Mouse (Mus musculus): ENCODE data around the gene Tmem144. TPM values are rescaled to one million over a fixed set of nuclear protein-coding genes. Genes with fewer than 3 reads are reported as not detected.

Gene Tmem144
- polyA plus RNA-seq, 1 experiment, result 463 TPM

- Histone ChIP-seq H3K4me1 (ENCODE audit: control insufficient read depth, insufficient read depth, low read length) (peaks cover 4% of the 10 kb centered on the region; the same call in 1 of the 2 replicates), H3K27ac (ENCODE audit: control insufficient read depth, insufficient read depth, low read depth, low read length) (peak overlapping the region; percentile 41; the same call in 1 of the 2 replicates), H3K36me3 (ENCODE audit: control insufficient read depth, insufficient read depth, low read length) (no peaks in the 10 kb centered on the region), H3K4me3 (ENCODE audit: control insufficient read depth, low read depth, low read length) (no peak overlapping the region), H3K27me3 (ENCODE audit: control insufficient read depth, insufficient read depth, low read length) (no peaks in the 10 kb centered on the region)
- TF ChIP-seq CTCF (IDR thresholded peaks at IDR 0.05; ENCODE audit: control insufficient read depth, insufficient read depth, insufficient replicate concordance, low read depth, low read length) (no peak), POLR2A (IDR thresholded peaks at IDR 0.05; ENCODE audit: control insufficient read depth, low read depth, low read length) (no peak)
These were observed 35.4 kb upstream of the Tmem144 start for GRCm38 (mm10) chr3:79887966-79888365.

- peak overlapping the region; percentile 16; the same call in 1 of the 2 replicates for H3K27ac ChIP-seq (ENCODE audit: control insufficient read depth, insufficient read depth, low read depth, low read length)
- peak overlapping the region; percentile 15; the same call in 1 of the 2 replicates for H3K4me3 ChIP-seq (ENCODE audit: control insufficient read depth, low read depth, low read length)
These were observed 34.7 kb upstream of the Tmem144 start for GRCm38 (mm10) chr3:79887161-79887855.

GRCm38 (mm10) chr3:79886357-79887091 is 34.0 kb upstream of the Tmem144 start:
- Histone ChIP-seq H3K36me3 (ENCODE audit: control insufficient read depth, insufficient read depth, low read length) (no peaks in the 10 kb centered on the region), H3K4me3 (ENCODE audit: control insufficient read depth, low read depth, low read length) (peak overlapping the region; percentile 53), H3K27me3 (ENCODE audit: control insufficient read depth, insufficient read depth, low read length) (no peaks in the 10 kb centered on the region), H3K4me1 (ENCODE audit: control insufficient read depth, insufficient read depth, low read length) (peaks cover 4% of the 10 kb centered on the region; the same call in 1 of the 2 replicates), H3K27ac (ENCODE audit: control insufficient read depth, insufficient read depth, low read depth, low read length) (peak overlapping the region; percentile 54)
- TF ChIP-seq POLR2A (IDR thresholded peaks at IDR 0.05; ENCODE audit: control insufficient read depth, low read depth, low read length) (no peak), CTCF (IDR thresholded peaks at IDR 0.05; ENCODE audit: control insufficient read depth, insufficient read depth, insufficient replicate concordance, low read depth, low read length) (peak; percentile 66; the same call in 1 of the 2 replicates)

More at GRCm38 (mm10) chr3:79887161-79887855, 34.7 kb upstream of the Tmem144 start:
- Histone ChIP-seq H3K27me3 (ENCODE audit: control insufficient read depth, insufficient read depth, low read length) (no peaks in the 10 kb centered on the region), H3K36me3 (ENCODE audit: control insufficient read depth, insufficient read depth, low read length) (no peaks in the 10 kb centered on the region), H3K4me1 (ENCODE audit: control insufficient read depth, insufficient read depth, low read length) (peaks cover 4% of the 10 kb centered on the region; the same call in 1 of the 2 replicates)
- TF ChIP-seq CTCF (IDR thresholded peaks at IDR 0.05; ENCODE audit: control insufficient read depth, insufficient read depth, insufficient replicate concordance, low read depth, low read length), result no peak
- TF ChIP-seq POLR2A (IDR thresholded peaks at IDR 0.05; ENCODE audit: control insufficient read depth, low read depth, low read length), result no peak

- no peaks in the 10 kb centered on the region for H3K27me3 ChIP-seq (ENCODE audit: control insufficient read depth, insufficient read depth, low read length)
- H3K4me3 ChIP-seq (ENCODE audit: control insufficient read depth, low read depth, low read length), result peak overlapping the region; percentile 53
- H3K36me3 ChIP-seq (ENCODE audit: control insufficient read depth, insufficient read depth, low read length), result no peaks in the 10 kb centered on the region
- H3K4me1 ChIP-seq (ENCODE audit: control insufficient read depth, insufficient read depth, low read length), result peaks cover 4% of the 10 kb centered on the region; the same call in 1 of the 2 replicates
- TF ChIP-seq POLR2A (IDR thresholded peaks at IDR 0.05; ENCODE audit: control insufficient read depth, low read depth, low read length), result no peak
- TF ChIP-seq CTCF (IDR thresholded peaks at IDR 0.05; ENCODE audit: control insufficient read depth, insufficient read depth, insufficient replicate concordance, low read depth, low read length), result no peak
- H3K27ac ChIP-seq (ENCODE audit: control insufficient read depth, insufficient read depth, low read depth, low read length), result peak overlapping the region; percentile 54
These were observed 33.2 kb upstream of the Tmem144 start for GRCm38 (mm10) chr3:79885686-79886356.

- no peaks in the 10 kb centered on the region for H3K27me3 ChIP-seq (ENCODE audit: control insufficient read depth, insufficient read depth, low read length)
- H3K27ac ChIP-seq (ENCODE audit: control insufficient read depth, insufficient read depth, low read depth, low read length), result no peak overlapping the region; the same call in 1 of the 2 replicates
- H3K36me3 ChIP-seq (ENCODE audit: control insufficient read depth, insufficient read depth, low read length), result no peaks in the 10 kb centered on the region
- H3K4me1 ChIP-seq (ENCODE audit: control insufficient read depth, insufficient read depth, low read length), result peaks cover 4% of the 10 kb centered on the region; the same call in 1 of the 2 replicates
- TF ChIP-seq CTCF (IDR thresholded peaks at IDR 0.05; ENCODE audit: control insufficient read depth, insufficient read depth, insufficient replicate concordance, low read depth, low read length) (no peak), POLR2A (IDR thresholded peaks at IDR 0.05; ENCODE audit: control insufficient read depth, low read depth, low read length) (no peak)
- no peak overlapping the region for H3K4me3 ChIP-seq (ENCODE audit: control insufficient read depth, low read depth, low read length)
These were observed 32.2 kb upstream of the Tmem144 start for GRCm38 (mm10) chr3:79884761-79885189.

- Histone ChIP-seq H3K27me3 (ENCODE audit: control insufficient read depth, insufficient read depth, low read length) (no peaks in the 10 kb centered on the region), H3K4me1 (ENCODE audit: control insufficient read depth, insufficient read depth, low read length) (peaks cover 4% of the 10 kb centered on the region; the same call in 1 of the 2 replicates), H3K36me3 (ENCODE audit: control insufficient read depth, insufficient read depth, low read length) (no peaks in the 10 kb centered on the region), H3K27ac (ENCODE audit: control insufficient read depth, insufficient read depth, low read depth, low read length) (no peak within 1 kb of the TSS; the same call in 1 of the 2 replicates), H3K4me3 (ENCODE audit: control insufficient read depth, low read depth, low read length) (no peak within 1 kb of the TSS)
- TF ChIP-seq CTCF (IDR thresholded peaks at IDR 0.05; ENCODE audit: control insufficient read depth, insufficient read depth, insufficient replicate concordance, low read depth, low read length), result no peak
- no peak for TF ChIP-seq POLR2A (IDR thresholded peaks at IDR 0.05; ENCODE audit: control insufficient read depth, low read depth, low read length)
These were observed 31.7 kb upstream of the Tmem144 start, which contains the start of gene Fam198b for GRCm38 (mm10) chr3:79884305-79884704. Gene Fam198b (plus strand): TSS chr3:79884533.

Data from testis, adult 2 months (tissue).